Mouse (Mus musculus) lung, embryonic 14.5 days (tissue): ENCODE results near the gene Epb41. TPM values are rescaled to one million over a fixed set of nuclear protein-coding genes. Genes with fewer than 3 reads are reported as not detected.
A peak's percentile ranks its signal among the peaks of the same experiment; 100 is the strongest.

Source experiments
- ATAC-seq: fragments of 200-750 bp; cut with Nextera tagmentation; 2 replicates; pipeline ENCODE4 v1.8.0; 2017; ENCODE audit warnings: mild to moderate bottlenecking, moderate TSS enrichment, moderate library complexity; ENCODE audit not compliant: insufficient read depth
- DNase-seq: peaks from one replicate; pipeline ENCODE4 v3.0.0-alpha.2; 2015
- H3K27ac ChIP-seq: fragments of 300-500 bp; sonication (generic); 2 replicates; pipeline ENCODE4 v1.5.1; 2014; ENCODE audit warnings: low read depth, mild to moderate bottlenecking, moderate library complexity
- H3K27me3 ChIP-seq: fragments of 300-500 bp; sonication (generic); 2 replicates; pipeline ENCODE4 v1.6.1; 2014; ENCODE audit warnings: low read length, control low read depth; ENCODE audit not compliant: insufficient read depth
- H3K36me3 ChIP-seq: fragments of 300-500 bp; sonication (generic); 2 replicates; pipeline ENCODE4 v1.6.1; 2014; ENCODE audit warnings: control low read depth; ENCODE audit not compliant: insufficient read depth
- H3K4me1 ChIP-seq: fragments of 300-500 bp; sonication (generic); 2 replicates; pipeline ENCODE4 v1.6.1; 2014; ENCODE audit warnings: antibody characterized with exemption, control low read depth; ENCODE audit not compliant: insufficient read depth
- H3K4me2 ChIP-seq: fragments of 300-500 bp; sonication (generic); 2 replicates; pipeline ENCODE4 v1.6.1; 2014; ENCODE audit warnings: mild to moderate bottlenecking
- H3K4me3 ChIP-seq: fragments of 300-500 bp; sonication (generic); 2 replicates; pipeline ENCODE4 v1.5.1; 2014; ENCODE audit warnings: low read depth, low read length
- H3K9ac ChIP-seq: fragments of 300-500 bp; sonication (generic); 2 replicates; pipeline ENCODE4 v1.6.1; 2014
- H3K9me3 ChIP-seq: fragments of 300-500 bp; sonication (generic); 2 replicates; pipeline ENCODE4 v1.6.1; 2016; ENCODE audit warnings: low read depth, low read length, control low read depth
- CTCF ChIP-seq: IDR thresholded peaks from 2 replicates; pipeline ENCODE4 v1.5.1; 2016; ENCODE audit warnings: antibody characterized with exemption, low read depth
- WGBS: fragments of 180-500 bp; shearing (Covaris S2); extraction: QIAGEN DNeasy Blood & Tissue Kit; methylation state at CpG from one replicate; pipeline ENCODE4 v1.1.7; 2014; 5-methylcytosine and 5-hydroxymethylcytosine counted together
- polyA plus RNA-seq: library from polyadenylated mRNA; unstranded; fragments of >200 nt; fragmentation: Nextera tagmentation; extraction: Ambion mirVana; gene quantifications from 2 replicates; pipeline ENCODE4 v1.2.1, GENCODE M21; 2014

Gene Epb41
- polyA plus RNA-seq, 1 experiment from 2014 or later = 86.3 TPM

GRCm38 (mm10) chr4:132034242-132034641, 40.9 kb downstream of the Epb41 start:
- H3K27me3 ChIP-seq = no peaks in the 10 kb centered on the region
- no peak overlapping the region for H3K9ac ChIP-seq
- no peak for TF ChIP-seq CTCF
- 50% methylated on average over 2 of the region's 2 CpGs for WGBS
- H3K36me3 ChIP-seq = no peaks in the 10 kb centered on the region
- H3K9me3 ChIP-seq = no peaks in the 10 kb centered on the region
- H3K4me2 ChIP-seq = no peak overlapping the region
- no peak for DNase-seq
- H3K27ac ChIP-seq = no peak overlapping the region
- no peak overlapping the region for H3K4me3 ChIP-seq
- no peak for ATAC-seq
- H3K4me1 ChIP-seq = no peaks in the 10 kb centered on the region

GRCm38 (mm10) chr4:132033183-132033582, 41.9 kb downstream of the Epb41 start:
- Histone ChIP-seq H3K4me1 (no peaks in the 10 kb centered on the region), H3K27ac (no peak overlapping the region), H3K36me3 (no peaks in the 10 kb centered on the region), H3K4me2 (no peak overlapping the region), H3K9me3 (no peaks in the 10 kb centered on the region), H3K9ac (no peak overlapping the region), H3K4me3 (no peak overlapping the region), H3K27me3 (no peaks in the 10 kb centered on the region)
- TF ChIP-seq CTCF = peak; percentile 37
- DNase-seq = no peak
- WGBS = 89% methylated on average over 1 of the region's 1 CpGs
- no peak for ATAC-seq

- Histone ChIP-seq H3K4me3 (no peak overlapping the region), H3K36me3 (no peaks in the 10 kb centered on the region), H3K9ac (no peak overlapping the region), H3K4me2 (no peak overlapping the region), H3K27me3 (no peaks in the 10 kb centered on the region), H3K27ac (no peak overlapping the region; the same call in 1 of the 2 replicates), H3K4me1 (no peaks in the 10 kb centered on the region), H3K9me3 (no peaks in the 10 kb centered on the region)
- TF ChIP-seq CTCF = no peak
- WGBS = 40% methylated on average over 10 of the region's 10 CpGs
- ATAC-seq (no peak), DNase-seq (no peak)
Observed at GRCm38 (mm10) chr4:132029851-132030741, 45.0 kb downstream of the Epb41 start.

GRCm38 (mm10) chr4:132027806-132028205, 47.3 kb downstream of the Epb41 start:
- Histone ChIP-seq H3K27ac (no peak overlapping the region), H3K4me1 (no peaks in the 10 kb centered on the region), H3K9ac (no peak overlapping the region), H3K4me3 (no peak overlapping the region), H3K27me3 (no peaks in the 10 kb centered on the region), H3K36me3 (no peaks in the 10 kb centered on the region), H3K9me3 (no peaks in the 10 kb centered on the region), H3K4me2 (no peak overlapping the region)
- DNase-seq (no peak), ATAC-seq (no peak)
- WGBS = 93% methylated on average over 1 of the region's 1 CpGs
- no peak for TF ChIP-seq CTCF

GRCm38 (mm10) chr4:132027167-132027566, 48.0 kb downstream of the Epb41 start:
- ATAC-seq (no peak), DNase-seq (no peak)
- no peaks in the 10 kb centered on the region for H3K36me3 ChIP-seq
- no peak overlapping the region for H3K9ac ChIP-seq
- H3K4me2 ChIP-seq = no peak overlapping the region
- H3K27ac ChIP-seq = no peak overlapping the region
- no peak overlapping the region for H3K4me3 ChIP-seq
- TF ChIP-seq CTCF = no peak
- H3K4me1 ChIP-seq = no peaks in the 10 kb centered on the region
- no peaks in the 10 kb centered on the region for H3K27me3 ChIP-seq
- no peaks in the 10 kb centered on the region for H3K9me3 ChIP-seq
- 63% methylated on average over 6 of the region's 6 CpGs for WGBS

GRCm38 (mm10) chr4:132025738-132026527, 49.2 kb downstream of the Epb41 start:
- ATAC-seq (no peak), DNase-seq (no peak)
- Histone ChIP-seq H3K9me3 (no peaks in the 10 kb centered on the region), H3K4me2 (no peak overlapping the region), H3K27me3 (no peaks in the 10 kb centered on the region), H3K4me1 (no peaks in the 10 kb centered on the region), H3K4me3 (no peak overlapping the region), H3K27ac (0 out of 2 replicates have a peak overlapping the region, but pooled peaks have one; percentile 7), H3K9ac (no peak overlapping the region; the same call in 1 of the 2 replicates), H3K36me3 (no peaks in the 10 kb centered on the region)
- TF ChIP-seq CTCF = no peak
- 34% methylated on average over 5 of the region's 5 CpGs for WGBS

GRCm38 (mm10) chr4:132025264-132025663, 49.9 kb downstream of the Epb41 start:
- ATAC-seq = no peak
- no peak overlapping the region for H3K4me2 ChIP-seq
- no peak overlapping the region for H3K27ac ChIP-seq
- no peak overlapping the region for H3K4me3 ChIP-seq
- H3K36me3 ChIP-seq = no peaks in the 10 kb centered on the region
- H3K27me3 ChIP-seq = no peaks in the 10 kb centered on the region
- no peaks in the 10 kb centered on the region for H3K9me3 ChIP-seq
- WGBS = 58% methylated on average over 2 of the region's 2 CpGs
- H3K4me1 ChIP-seq = no peaks in the 10 kb centered on the region
- H3K9ac ChIP-seq = no peak overlapping the region
- no peak for TF ChIP-seq CTCF
- no peak for DNase-seq
